Mouse (Mus musculus): Measurements from ENCODE around the gene Il5.

DNA sequence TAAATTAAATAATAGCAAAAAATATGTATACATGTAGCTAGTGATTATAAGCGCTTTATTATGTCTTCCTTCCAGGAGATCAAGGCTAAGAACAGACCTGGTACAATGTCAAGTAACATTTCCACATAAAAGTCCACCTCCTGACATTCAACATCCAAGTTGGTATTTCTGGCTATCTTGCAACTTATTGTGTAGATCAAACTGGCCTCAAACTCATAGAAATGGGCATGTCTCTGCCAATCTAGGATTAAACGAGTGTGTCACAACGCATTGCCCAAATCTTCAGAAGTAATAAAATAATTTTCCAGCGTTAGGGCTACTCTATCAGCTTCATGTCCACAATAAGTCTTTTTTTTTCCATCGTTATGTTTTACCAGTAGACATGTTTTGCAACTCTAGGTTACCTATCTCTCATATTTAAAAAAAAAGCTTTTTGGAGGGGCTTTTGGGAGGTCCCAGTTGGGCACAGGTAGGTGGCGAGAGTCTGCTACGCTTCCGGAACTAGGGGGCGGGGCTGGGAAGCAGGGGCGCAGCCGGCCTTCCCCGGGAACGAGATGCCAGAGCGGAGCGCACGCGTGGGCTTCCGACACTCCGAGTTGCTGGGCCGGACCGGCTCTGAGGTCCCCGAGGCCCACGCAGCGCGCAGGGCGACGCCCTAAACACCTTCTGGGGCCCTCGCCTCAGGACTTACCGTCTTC is 14.2 kb upstream of the Il5 start:
- no peak for TF ChIP-seq CTCF (IDR thresholded peaks at IDR 0.05; ENCODE audit: borderline replicate concordance, extremely low read depth, insufficient read depth, insufficient read length)
- 0 out of 2 replicates have a peak, but pooled peaks have one; percentile 12 for TF ChIP-seq POLR2A (IDR thresholded peaks at IDR 0.05; ENCODE audit: borderline replicate concordance, extremely low read depth, insufficient read depth, insufficient read length, poor library complexity, severe bottlenecking)

Measured in brain, embryonic 14.5 days (tissue).